Mouse (Mus musculus) layer of hippocampus, adult 8-10 months (tissue): ENCODE measurements at regions not wholly inside any gene's neighbourhood (a gene's known extent, or its start where the extent isn't known, plus 50 kb on each side); places are given as distances from the start of the nearest gene placed in this dataset.

Source experiments
- DNase-seq, 2 experiments: peaks; one replicate each; pipeline ENCODE4 v3.0.0; 2022; ENCODE audit warnings: low spot score in 2 of 2

GRCm38 (mm10) chr3:73435241-73435640, 273.0 kb downstream of the Bche start:
- DNase-seq = no peak

- no peak for DNase-seq
Measured at GRCm38 (mm10) chr3:73434331-73434730, 273.9 kb downstream of the Bche start.

- peak; percentile 23 to 33 for DNase-seq
Measured at GRCm38 (mm10) chr3:73409929-73410522, 298.2 kb downstream of the Bche start.

GRCm38 (mm10) chr3:73401395-73401794, 306.8 kb downstream of the Bche start:
- peak; percentile 15 to 17 for DNase-seq

- no peak for DNase-seq
Measured at GRCm38 (mm10) chr3:73395808-73396207, 312.4 kb downstream of the Bche start.

- no peak for DNase-seq
Measured at GRCm38 (mm10) chr3:73389722-73390651, 318.2 kb downstream of the Bche start.

GRCm38 (mm10) chr3:73354861-73355496, 297.4 kb upstream of the Slitrk3 start:
- DNase-seq = no peak

GRCm38 (mm10) chr3:73343199-73343598, 285.6 kb upstream of the Slitrk3 start:
- peak; percentile 64 to 72 for DNase-seq

GRCm38 (mm10) chr3:73339730-73340129, 282.1 kb upstream of the Slitrk3 start:
- DNase-seq = no peak

GRCm38 (mm10) chr3:73323214-73323613, 265.6 kb upstream of the Slitrk3 start:
- peak in 1 of 2 experiments; percentile 6 for DNase-seq
